Mouse (Mus musculus) heart, embryonic 11.5 days (tissue): ENCODE results near the gene Bri3bp. TPM values are rescaled to one million over a fixed set of nuclear protein-coding genes. Genes with fewer than 3 reads are reported as not detected.

Experiments
- ATAC-seq: fragments of 200-750 bp; cut with Nextera tagmentation; replicated peaks from 2 replicates; pipeline ENCODE4 v1.8.0; 2017; ENCODE audit warnings: moderate library complexity; ENCODE audit not compliant: insufficient number of reproducible peaks, low FRiP score, low TSS enrichment
- H3K27ac ChIP-seq: fragments of 300-500 bp; sonication (generic); 2 replicates; pipeline ENCODE4 v1.5.1; 2014; ENCODE audit warnings: mild to moderate bottlenecking, low read depth, low read length
- H3K27me3 ChIP-seq: fragments of 300-500 bp; sonication (generic); 2 replicates; pipeline ENCODE4 v1.6.1; 2014; ENCODE audit warnings: mild to moderate bottlenecking, low read length, mixed read lengths; ENCODE audit not compliant: control insufficient read depth, insufficient read depth
- H3K36me3 ChIP-seq: fragments of 300-500 bp; sonication (generic); 2 replicates; pipeline ENCODE4 v1.6.1; 2014; ENCODE audit warnings: mild to moderate bottlenecking, low read length, moderate library complexity, mixed read lengths; ENCODE audit not compliant: control insufficient read depth, insufficient read depth
- H3K4me1 ChIP-seq: fragments of 300-500 bp; sonication (generic); 2 replicates; pipeline ENCODE4 v1.6.1; 2014; ENCODE audit warnings: low read length; ENCODE audit not compliant: control insufficient read depth, insufficient read depth
- H3K4me2 ChIP-seq: fragments of 300-500 bp; sonication (generic); 2 replicates; pipeline ENCODE4 v1.6.1; 2014; ENCODE audit warnings: mild to moderate bottlenecking, moderate library complexity
- H3K4me3 ChIP-seq: fragments of 300-500 bp; sonication (generic); 2 replicates; pipeline ENCODE4 v1.5.1; 2014; ENCODE audit warnings: low read depth, low read length
- H3K9ac ChIP-seq: fragments of 300-500 bp; sonication (generic); 2 replicates; pipeline ENCODE4 v1.6.1; 2014; ENCODE audit warnings: mild to moderate bottlenecking, low read depth, low read length, moderate library complexity
- H3K9me3 ChIP-seq: fragments of 300-500 bp; sonication (generic); replicated peaks from 2 replicates; pipeline ENCODE4 v1.6.1; 2016; ENCODE audit warnings: low read length; ENCODE audit not compliant: control insufficient read depth
- WGBS: fragments of 180-500 bp; shearing (Covaris S2); extraction: QIAGEN DNeasy Blood & Tissue Kit; methylation state at CpG from one replicate; pipeline ENCODE4 v1.1.7; 2014; ENCODE audit not compliant: insufficient replicate concordance; 5-methylcytosine and 5-hydroxymethylcytosine counted together
- polyA plus RNA-seq: library from polyadenylated mRNA; unstranded; fragments of >200 nt; fragmentation: Nextera tagmentation; extraction: Ambion mirVana; gene quantifications from 2 replicates; pipeline ENCODE4 v1.2.1, GENCODE M21; 2014

Bri3bp gene
- polyA plus RNA-seq, 1 experiment from 2014 or later: 32.7 TPM

DNA sequence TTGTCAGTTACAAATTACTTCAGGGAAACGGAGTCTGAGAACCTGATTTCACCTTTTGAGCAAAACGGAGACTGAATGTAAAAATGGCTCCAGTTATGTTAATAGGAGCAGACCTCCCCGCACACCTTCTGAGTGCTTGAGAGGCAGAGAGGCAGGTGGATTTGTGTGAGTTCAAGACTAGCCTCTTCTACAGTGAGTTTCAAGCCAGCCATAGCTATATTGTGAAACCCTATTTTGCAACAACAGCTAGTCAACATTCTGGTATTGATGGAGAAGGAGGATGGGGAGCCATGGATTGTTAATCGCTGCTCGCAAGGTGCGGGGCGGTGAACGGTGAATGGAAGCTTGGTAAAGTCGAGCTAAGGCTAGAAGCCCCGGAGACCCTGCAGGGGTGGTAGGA is 38.9 kb upstream of the Bri3bp start:
- H3K27ac ChIP-seq: no peak overlapping the region
- no peak overlapping the region for H3K4me3 ChIP-seq
- WGBS: 56% methylated on average over 10 of the region's 10 CpGs
- no peak for ATAC-seq
- no peak overlapping the region for H3K9ac ChIP-seq
- H3K4me2 ChIP-seq: no peak overlapping the region; the same call in 1 of the 2 replicates
- peaks cover 4% of the 10 kb centered on the region for H3K4me1 ChIP-seq
- no peaks in the 10 kb centered on the region for H3K9me3 ChIP-seq
- no peaks in the 10 kb centered on the region for H3K36me3 ChIP-seq
- H3K27me3 ChIP-seq: no peaks in the 10 kb centered on the region

DNA sequence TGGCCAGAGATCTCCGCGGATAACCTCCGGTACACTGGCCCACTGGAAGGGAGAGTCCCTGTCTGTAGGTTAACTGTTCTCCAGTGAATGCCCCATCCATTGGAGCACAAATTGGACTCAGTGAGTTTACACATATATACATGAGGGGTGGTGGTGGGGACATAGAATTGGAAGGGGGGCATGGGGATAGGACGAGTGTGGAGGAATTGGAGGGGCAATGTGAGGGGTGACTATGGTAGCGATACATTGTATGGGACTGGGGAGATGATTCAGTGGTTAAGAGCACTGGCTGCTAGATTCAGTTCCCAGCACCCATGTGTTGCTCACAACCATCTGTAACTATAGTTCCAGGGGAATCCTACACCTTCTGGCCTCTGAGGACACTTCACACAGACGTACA is 38.4 kb upstream of the Bri3bp start:
- Histone ChIP-seq H3K4me2 (no peak overlapping the region), H3K27ac (no peak overlapping the region), H3K9me3 (no peaks in the 10 kb centered on the region), H3K4me1 (peaks cover 4% of the 10 kb centered on the region), H3K27me3 (no peaks in the 10 kb centered on the region), H3K9ac (no peak overlapping the region), H3K4me3 (no peak overlapping the region), H3K36me3 (no peaks in the 10 kb centered on the region)
- no peak for ATAC-seq
- 48% methylated on average over 6 of the region's 6 CpGs for WGBS

DNA sequence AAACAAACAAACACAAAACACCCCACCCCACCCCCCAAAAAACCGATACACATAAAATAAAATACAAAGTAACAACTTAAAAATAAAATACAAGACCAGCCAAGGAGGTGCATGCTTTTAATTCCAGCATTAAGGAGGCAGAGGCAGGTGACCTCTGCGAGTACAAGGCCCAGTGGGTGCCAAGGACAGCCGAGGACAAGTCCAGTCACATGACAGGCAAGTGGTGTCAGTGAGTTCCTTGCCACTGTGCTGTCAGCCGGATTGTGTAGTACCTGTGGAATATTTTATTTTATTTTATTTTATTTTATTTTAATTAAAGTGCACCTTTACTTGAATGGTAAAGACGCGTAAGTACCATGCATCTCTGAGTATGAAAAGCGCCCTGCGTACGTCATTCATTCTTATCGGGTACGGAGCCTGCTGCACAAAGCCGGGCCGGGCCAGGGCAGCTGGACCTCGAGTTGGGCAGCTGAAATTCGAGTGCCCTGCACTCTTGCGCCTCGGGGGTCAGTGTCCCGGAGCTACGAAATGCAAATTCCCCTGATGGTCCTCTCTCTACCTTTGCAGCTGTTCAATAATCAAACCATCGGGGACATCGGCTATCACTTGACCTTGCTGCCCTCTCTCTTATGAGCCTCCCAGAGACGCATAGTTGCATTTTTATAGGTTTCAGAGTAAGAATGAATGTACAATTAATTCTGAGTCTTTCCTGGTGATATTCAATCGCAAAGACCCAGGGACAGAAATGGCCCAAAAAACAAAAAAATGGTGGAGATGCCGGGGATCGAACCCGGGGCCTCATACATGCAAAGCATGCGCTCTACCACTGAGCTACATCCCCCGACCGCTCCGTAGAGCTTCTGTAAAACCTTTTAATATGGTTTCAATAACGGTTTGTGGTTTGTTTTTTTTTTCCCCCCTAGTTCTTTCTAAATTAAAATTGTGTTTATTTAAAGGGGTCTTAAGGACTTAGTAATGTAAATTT is 37.6 kb upstream of the Bri3bp start:
- H3K27me3 ChIP-seq: no peaks in the 10 kb centered on the region
- WGBS: 11% methylated on average over 31 of the region's 31 CpGs
- H3K9ac ChIP-seq: peak overlapping the region; percentile 44; the same call in 1 of the 2 replicates
- no peaks in the 10 kb centered on the region for H3K36me3 ChIP-seq
- H3K9me3 ChIP-seq: no peaks in the 10 kb centered on the region
- 0 out of 2 replicates have a peak, but pooled peaks have one; percentile 23 for ATAC-seq
- peak overlapping the region; percentile 32; the same call in 1 of the 2 replicates for H3K27ac ChIP-seq
- peak overlapping the region; percentile 68 for H3K4me2 ChIP-seq
- H3K4me1 ChIP-seq: peaks cover 4% of the 10 kb centered on the region
- peak overlapping the region; percentile 47 for H3K4me3 ChIP-seq

GRCm38 (mm10) chr5:125404536-125404902 is 36.8 kb upstream of the Bri3bp start:
- Histone ChIP-seq H3K27ac (peak overlapping the region; percentile 84), H3K36me3 (no peaks in the 10 kb centered on the region), H3K4me3 (peak overlapping the region; percentile 70), H3K4me1 (peaks cover 4% of the 10 kb centered on the region), H3K27me3 (no peaks in the 10 kb centered on the region), H3K9ac (peak overlapping the region; percentile 69), H3K4me2 (peak overlapping the region; percentile 85), H3K9me3 (no peaks in the 10 kb centered on the region)
- ATAC-seq: no peak
- WGBS: 4% methylated on average over 7 of the region's 7 CpGs

GRCm38 (mm10) chr5:125404903-125405545 is 36.3 kb upstream of the Bri3bp start:
- no peaks in the 10 kb centered on the region for H3K9me3 ChIP-seq
- H3K4me2 ChIP-seq: peak overlapping the region; percentile 85
- H3K4me1 ChIP-seq: peaks cover 9% of the 10 kb centered on the region
- H3K36me3 ChIP-seq: no peaks in the 10 kb centered on the region
- peak overlapping the region; percentile 70 for H3K4me3 ChIP-seq
- under 1% methylated on average over 28 of the region's 28 CpGs for WGBS
- H3K9ac ChIP-seq: peak overlapping the region; percentile 69
- no peaks in the 10 kb centered on the region for H3K27me3 ChIP-seq
- ATAC-seq: no peak; the same call in 1 of the 2 replicates
- H3K27ac ChIP-seq: peak overlapping the region; percentile 84

GRCm38 (mm10) chr5:125405546-125406248 is 35.7 kb upstream of the Bri3bp start:
- H3K4me1 ChIP-seq: peaks cover 13% of the 10 kb centered on the region
- no peaks in the 10 kb centered on the region for H3K27me3 ChIP-seq
- peak overlapping the region; percentile 86; the same call in 1 of the 2 replicates for H3K27ac ChIP-seq
- 1% methylated on average over 31 of the region's 31 CpGs for WGBS
- no peaks in the 10 kb centered on the region for H3K9me3 ChIP-seq
- peak overlapping the region; percentile 85 for H3K4me2 ChIP-seq
- no peaks in the 10 kb centered on the region for H3K36me3 ChIP-seq
- peak; percentile 57 for ATAC-seq
- peak overlapping the region; percentile 70 for H3K9ac ChIP-seq
- H3K4me3 ChIP-seq: peak overlapping the region; percentile 70

DNA sequence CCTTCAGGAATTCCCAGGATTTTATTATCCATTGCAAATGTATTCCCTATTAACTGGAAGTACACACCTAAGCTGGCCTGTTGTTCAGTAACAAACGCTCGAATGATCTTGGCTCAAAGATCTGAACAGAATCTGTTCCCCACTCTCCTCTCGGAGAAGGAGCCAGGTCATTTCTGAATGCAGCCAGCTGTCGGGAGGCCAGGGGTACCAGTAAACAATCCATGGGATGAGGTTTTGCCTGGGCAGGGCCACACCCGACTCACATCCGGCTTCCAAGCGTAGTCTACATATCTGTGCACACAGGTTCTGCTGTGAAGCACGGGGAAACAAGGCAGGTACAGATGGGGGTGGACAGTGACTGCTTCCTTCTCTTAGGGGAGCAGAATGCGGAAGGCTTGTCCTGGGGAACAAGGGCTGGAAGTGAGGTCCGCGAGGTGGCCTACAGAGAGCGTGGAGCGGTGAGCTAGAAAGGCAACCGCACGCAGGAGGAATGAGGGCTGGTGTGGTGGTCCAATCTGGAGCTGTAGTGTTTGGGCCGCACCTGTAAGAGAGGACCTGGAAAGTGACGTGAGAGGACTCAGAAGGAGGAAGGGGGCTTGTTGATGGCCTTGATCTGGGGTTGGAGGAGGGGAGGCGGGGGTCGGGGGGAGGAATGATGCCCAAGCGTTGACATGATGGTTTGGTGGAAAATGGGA is 34.9 kb upstream of the Bri3bp start:
- Histone ChIP-seq H3K4me2 (peak overlapping the region; percentile 85), H3K9ac (peak overlapping the region; percentile 70), H3K27me3 (no peaks in the 10 kb centered on the region), H3K9me3 (no peaks in the 10 kb centered on the region), H3K36me3 (no peaks in the 10 kb centered on the region), H3K4me1 (peaks cover 13% of the 10 kb centered on the region), H3K27ac (peak overlapping the region; percentile 86), H3K4me3 (peak overlapping the region; percentile 70)
- 3% methylated on average over 20 of the region's 20 CpGs for WGBS
- no peak for ATAC-seq
